Mouse (Mus musculus) olfactory bulb, adult 2 months (tissue): ENCODE results near the gene Hmx3. TPM values are rescaled to one million over a fixed set of nuclear protein-coding genes. Genes with fewer than 3 reads are reported as not detected.

Experiments used
- H3K27ac ChIP-seq: fragments of 200-500 bp; 2 replicates; pipeline ENCODE4 v1.5.1; 2012; ENCODE audit warnings: low read depth, low read length; ENCODE audit not compliant: insufficient read depth
- H3K4me1 ChIP-seq: fragments of 200-500 bp; 2 replicates; pipeline ENCODE4 v1.6.1; 2012; ENCODE audit warnings: low read length; ENCODE audit not compliant: control insufficient read depth, insufficient read depth
- H3K4me3 ChIP-seq: fragments of 200-500 bp; 2 replicates; pipeline ENCODE4 v1.5.1; 2012; ENCODE audit warnings: mild to moderate bottlenecking, low read depth, low read length, moderate library complexity; ENCODE audit not compliant: insufficient read depth
- CTCF ChIP-seq: fragments of 200-500 bp; IDR thresholded peaks from 2 replicates; pipeline ENCODE4 v1.5.1; 2012; ENCODE audit warnings: low read depth, mild to moderate bottlenecking, low read length, moderate library complexity; ENCODE audit not compliant: insufficient read depth
- POLR2A ChIP-seq: fragments of 200-500 bp; IDR thresholded peaks from 2 replicates; pipeline ENCODE4 v1.6.1; 2012; ENCODE audit warnings: mild to moderate bottlenecking, low read depth, low read length, moderate library complexity; ENCODE audit not compliant: insufficient read depth
- WGBS: fragments of 180-500 bp; shearing (Covaris S2); methylation state at CpG from one replicate; pipeline ENCODE4 v1.1.7; 2018; 5-methylcytosine and 5-hydroxymethylcytosine counted together
- polyA plus RNA-seq: library from polyadenylated mRNA; stranded (reverse); fragments of >200 nt; gene quantifications from 2 replicates; pipeline ENCODE4 v1.2.4, GENCODE M21; 2012; ENCODE audit warnings: low replicate concordance; ENCODE audit not compliant: missing spikeins, insufficient read depth, insufficient read length

Hmx3 gene
- polyA plus RNA-seq, result not detected in 2 replicates

GRCm38 (mm10) chr7:131542115-131542871 lies at the start of gene Hmx3:
Gene Hmx3, plus strand, starts transcription at chr7:131542867.
- no peaks in the 10 kb centered on the region; the same call in 1 of the 2 replicates for H3K4me1 ChIP-seq
- no peak within 1 kb of the TSS for H3K27ac ChIP-seq
- TF ChIP-seq CTCF, result no peak
- no peak for TF ChIP-seq POLR2A
- no peak within 1 kb of the TSS for H3K4me3 ChIP-seq
- WGBS, result 1% methylated on average over 65 of the region's 65 CpGs

DNA sequence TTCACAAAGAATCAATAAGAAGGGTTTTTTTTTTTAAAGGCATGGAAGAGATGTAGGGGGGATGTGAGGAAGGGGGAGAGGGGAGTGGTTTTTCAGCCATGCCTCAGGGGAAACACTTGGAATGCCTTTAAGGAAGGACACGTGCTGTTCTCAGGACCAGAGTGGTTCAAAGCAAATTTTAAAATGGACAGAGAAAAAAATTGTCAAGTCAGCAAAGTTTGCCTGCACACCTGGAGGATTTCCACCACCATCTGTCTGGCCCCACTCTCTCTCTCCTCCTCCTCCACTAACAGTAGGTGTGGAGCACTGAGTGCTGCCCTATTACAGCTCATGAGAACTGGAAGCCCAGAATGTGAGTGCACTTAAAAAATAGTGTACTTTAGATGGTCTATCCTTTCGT lies 38.9 kb upstream of the Hmx3 start:
- WGBS, result 84% methylated on average over 2 of the region's 2 CpGs
- H3K4me3 ChIP-seq, result no peak overlapping the region
- no peak overlapping the region for H3K27ac ChIP-seq
- TF ChIP-seq CTCF (no peak), POLR2A (no peak)
- H3K4me1 ChIP-seq, result no peaks in the 10 kb centered on the region

DNA sequence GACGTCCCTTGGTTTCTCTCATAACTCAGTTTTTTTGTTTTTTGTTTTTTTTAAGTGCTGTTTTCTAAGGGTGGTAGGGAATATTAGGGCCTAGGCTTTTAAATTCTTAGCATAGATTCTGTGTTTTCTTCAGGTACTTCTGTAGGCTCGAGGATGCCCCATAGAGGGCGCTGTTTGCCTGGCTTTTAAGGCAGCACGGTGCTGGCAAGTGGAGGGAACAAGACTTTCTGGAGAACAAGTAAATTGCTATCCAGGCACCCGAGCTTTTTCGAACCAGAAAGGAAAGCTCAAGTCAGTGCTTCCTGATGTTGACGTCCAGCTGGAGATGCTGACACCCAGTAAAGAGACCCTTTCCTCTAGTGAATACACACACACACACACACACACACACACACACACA lies 2.7 kb upstream of the Hmx3 start:
- Histone ChIP-seq H3K4me1 (no peaks in the 10 kb centered on the region; the same call in 1 of the 2 replicates), H3K4me3 (no peak overlapping the region), H3K27ac (no peak overlapping the region)
- TF ChIP-seq POLR2A (no peak), CTCF (0 out of 2 replicates have a peak, but pooled peaks have one; percentile 43)
- WGBS, result under 1% methylated on average over 7 of the region's 7 CpGs

- WGBS, result 3% methylated on average over 41 of the region's 41 CpGs
- H3K4me3 ChIP-seq, result no peak overlapping the region
- H3K4me1 ChIP-seq, result no peaks in the 10 kb centered on the region; the same call in 1 of the 2 replicates
- H3K27ac ChIP-seq, result no peak overlapping the region
- no peak for TF ChIP-seq POLR2A
Observed at GRCm38 (mm10) chr7:131541184-131542114, 1.2 kb upstream of the Hmx3 start.

DNA sequence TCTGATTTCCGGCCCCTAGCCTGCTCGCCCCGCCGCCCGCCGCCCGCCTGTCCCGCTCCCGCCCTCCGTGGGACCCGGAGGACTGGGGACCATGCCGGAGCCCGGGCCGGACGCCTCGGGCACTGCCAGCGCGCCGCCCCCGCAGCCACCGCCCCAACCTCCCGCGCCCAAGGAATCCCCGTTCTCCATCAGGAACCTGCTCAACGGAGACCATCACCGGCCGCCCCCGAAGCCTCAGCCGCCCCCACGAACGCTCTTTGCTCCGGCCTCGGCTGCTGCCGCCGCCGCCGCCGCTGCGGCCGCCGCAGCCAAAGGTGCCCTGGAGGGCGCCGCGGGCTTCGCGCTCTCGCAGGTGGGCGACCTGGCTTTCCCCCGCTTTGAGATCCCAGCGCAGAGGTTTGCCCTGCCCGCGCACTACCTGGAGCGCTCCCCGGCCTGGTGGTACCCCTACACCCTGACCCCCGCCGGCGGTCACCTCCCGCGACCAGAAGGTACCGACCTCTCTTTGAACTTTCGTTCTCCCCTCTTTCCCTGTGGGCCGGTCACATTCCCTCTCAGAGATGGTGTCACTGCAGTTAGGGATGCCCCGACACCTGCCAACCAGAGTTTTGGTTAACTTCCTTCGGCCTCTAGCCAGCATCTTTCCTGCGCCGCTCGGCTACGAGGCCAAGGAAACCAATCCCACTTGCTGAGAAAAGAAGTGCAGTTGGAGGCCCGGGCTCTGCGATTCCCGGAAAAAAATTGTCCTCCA lies 380 bp downstream of the Hmx3 start:
- Histone ChIP-seq H3K27ac (no peak overlapping the region), H3K4me3 (no peak overlapping the region), H3K4me1 (no peaks in the 10 kb centered on the region; the same call in 1 of the 2 replicates)
- TF ChIP-seq CTCF (no peak), POLR2A (no peak)
- under 1% methylated on average over 71 of the region's 71 CpGs for WGBS

- H3K4me3 ChIP-seq, result no peak overlapping the region
- TF ChIP-seq CTCF (no peak), POLR2A (no peak)
- H3K27ac ChIP-seq, result no peak overlapping the region
- H3K4me1 ChIP-seq, result no peaks in the 10 kb centered on the region; the same call in 1 of the 2 replicates
- WGBS, result 2% methylated on average over 75 of the region's 75 CpGs
Observed at GRCm38 (mm10) chr7:131543623-131544481, 1.2 kb downstream of the Hmx3 start.

- Histone ChIP-seq H3K4me3 (no peak overlapping the region), H3K4me1 (no peaks in the 10 kb centered on the region; the same call in 1 of the 2 replicates), H3K27ac (no peak overlapping the region)
- 3% methylated on average over 5 of the region's 5 CpGs for WGBS
- TF ChIP-seq POLR2A (no peak), CTCF (no peak)
Observed at GRCm38 (mm10) chr7:131544871-131545270, 2.2 kb downstream of the Hmx3 start.
